Mouse (Mus musculus) ES-E14 (cell line): ENCODE measurements around the gene Rcan2.

Experiments used
- HCFC1 ChIP-seq: IDR thresholded peaks from 2 replicates; pipeline ENCODE4 v1.6.1; 2012; ENCODE audit warnings: low read length, inconsistent platforms, borderline replicate concordance; ENCODE audit not compliant: insufficient read depth
- ZNF384 ChIP-seq: IDR thresholded peaks from 2 replicates; pipeline ENCODE4 v1.6.1; 2012; ENCODE audit warnings: low read depth, low read length, inconsistent platforms

DNA sequence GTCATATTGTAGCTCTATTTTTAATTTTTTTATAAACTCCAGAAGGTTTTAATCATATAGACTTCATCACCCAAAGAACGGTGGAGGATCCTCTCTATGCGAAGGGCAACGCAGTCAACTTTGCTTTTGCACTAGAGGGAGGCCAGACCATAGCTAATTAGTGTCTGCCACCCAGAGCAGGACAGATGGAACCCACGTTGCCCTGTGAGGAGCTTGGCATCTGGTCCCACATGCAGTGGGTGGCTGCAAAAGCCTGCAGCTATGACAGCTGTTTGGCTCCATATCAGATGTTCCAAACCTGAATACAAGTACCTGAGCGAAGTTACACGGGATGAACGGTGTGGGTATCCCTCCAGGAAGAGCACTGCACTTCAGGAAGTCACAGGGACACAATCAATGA is 86.8 kb downstream of the Rcan2 start:
- no peak for TF ChIP-seq HCFC1
- no peak for TF ChIP-seq ZNF384
